Mouse (Mus musculus) bone marrow, adult 2 months (tissue): Measurements from ENCODE around the gene Cdkl3.

ENCODE experiments used
- CTCF ChIP-seq: fragments of 200-500 bp; IDR thresholded peaks from 2 replicates; pipeline ENCODE4 v1.5.1; 2011; ENCODE audit warnings: low read length, control low read depth; ENCODE audit not compliant: control insufficient read depth, insufficient read depth
- POLR2A ChIP-seq: fragments of 200-500 bp; IDR thresholded peaks from 2 replicates; pipeline ENCODE4 v1.6.1; 2011; ENCODE audit warnings: low read depth, mild to moderate bottlenecking, control low read depth, low read length, borderline replicate concordance; ENCODE audit not compliant: control insufficient read depth

DNA sequence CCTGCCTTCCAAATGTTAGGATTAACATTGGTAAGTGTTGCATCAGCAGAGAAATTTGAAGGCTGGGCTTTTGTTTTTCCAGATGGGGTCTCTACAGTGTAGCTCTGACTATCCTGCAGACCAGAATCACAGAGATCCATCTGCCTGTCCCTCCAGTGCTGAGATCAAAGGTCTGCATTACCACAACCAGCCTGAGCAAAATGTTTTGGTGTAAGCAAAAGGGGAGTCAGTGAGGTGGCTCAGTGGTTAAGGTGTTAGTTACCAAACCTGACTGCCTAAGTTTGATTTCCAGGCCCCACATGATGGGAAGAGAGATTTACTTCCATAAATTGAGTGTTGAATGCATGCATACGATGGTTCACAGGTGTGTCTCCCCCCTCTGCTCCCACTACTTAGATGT, 105.4 kb downstream of the Cdkl3 start:
- TF ChIP-seq CTCF (no peak), POLR2A (no peak)
